ENCODE assay signal across 18 mouse cellular contexts in genomic region chr6:94944196-94944595, GRCm38 (mm10).
DNase-seq lines count a peak whose midpoint lies in the region; ATAC-seq lines count a peak whose summit lies in the region.
"Had no signal": no experiment of that assay in that cellular context is flagged by ENCODE, and none has a peak within 500 bp of the region (broad histone marks: within the 10 kb centered on the region; RNA-seq: fewer than 3 reads in every experiment).

No protein-coding gene starts in this region.

- DNase-seq in heart, embryonic 10.5 days (ENCODE audit: low spot score): peak; percentile 47
- DNase-seq in heart, postnatal 25 days (ENCODE audit: low spot score): no peak
- peak; percentile 18 for DNase-seq in neural tube, embryonic 11.5 days (ENCODE audit: low spot score)
- DNase-seq in embryonic facial prominence, embryonic 14.5 days (ENCODE audit: low spot score): peak; percentile 45
- DNase-seq in urinary bladder, postnatal 36 days (ENCODE audit: low spot score in 2 of 2): no peak
- no peak for DNase-seq in heart, adult 18-20 months
- DNase-seq in cerebellum, postnatal 25 days: no peak
- DNase-seq: cerebellum, adult 2 months; gastrocnemius, postnatal 14 days; kidney, postnatal 10 days; lung, postnatal 36 days had no signal

- H3K9me3 ChIP-seq in heart, embryonic 10.5 days: no peaks in the 10 kb centered on the region
- no peaks in the 10 kb centered on the region for H3K9me3 ChIP-seq in neural tube, embryonic 11.5 days (ENCODE audit: control insufficient read depth, low read length)
- no peaks in the 10 kb centered on the region for H3K9me3 ChIP-seq in neural tube, embryonic 15.5 days (replicated peaks)
- H3K9me3 ChIP-seq in embryonic facial prominence, embryonic 14.5 days (ENCODE audit: control insufficient read depth, low read length): no peaks in the 10 kb centered on the region
- H3K9me3 ChIP-seq: embryonic facial prominence, embryonic 13.5 days; forebrain, embryonic 13.5 days; heart, embryonic 15.5 days; liver, embryonic 15.5 days; midbrain, embryonic 13.5 days had no signal

- H3K4me3 ChIP-seq in heart, embryonic 10.5 days: no peak overlapping the region
- H3K4me3 ChIP-seq in neural tube, embryonic 11.5 days (ENCODE audit: low read depth, low read length): no peak overlapping the region
- H3K4me3 ChIP-seq in neural tube, embryonic 15.5 days (replicated peaks): no peak overlapping the region
- H3K4me3 ChIP-seq in embryonic facial prominence, embryonic 14.5 days (ENCODE audit: low read depth, low read length): no peak overlapping the region
- H3K4me3 ChIP-seq: embryonic facial prominence, embryonic 13.5 days; forebrain, embryonic 13.5 days; heart, embryonic 15.5 days; liver, embryonic 15.5 days; midbrain, embryonic 13.5 days had no signal

- no peaks in the 10 kb centered on the region for H3K36me3 ChIP-seq in heart, embryonic 10.5 days
- H3K36me3 ChIP-seq in neural tube, embryonic 11.5 days (ENCODE audit: control insufficient read depth, insufficient read depth, low read length): no peaks in the 10 kb centered on the region
- H3K36me3 ChIP-seq in neural tube, embryonic 15.5 days: no peaks in the 10 kb centered on the region
- H3K36me3 ChIP-seq in embryonic facial prominence, embryonic 14.5 days (ENCODE audit: control insufficient read depth, insufficient read depth, low read length): no peaks in the 10 kb centered on the region
- H3K36me3 ChIP-seq: embryonic facial prominence, embryonic 13.5 days; heart, embryonic 15.5 days; liver, embryonic 15.5 days; midbrain, embryonic 13.5 days had no signal

- no peak overlapping the region for H3K9ac ChIP-seq in neural tube, embryonic 11.5 days (ENCODE audit: low read length)
- H3K9ac ChIP-seq in neural tube, embryonic 15.5 days (replicated peaks): no peak overlapping the region
- H3K9ac ChIP-seq in embryonic facial prominence, embryonic 14.5 days (ENCODE audit: low read depth, low read length): no peak overlapping the region
- H3K9ac ChIP-seq: embryonic facial prominence, embryonic 13.5 days; forebrain, embryonic 13.5 days; heart, embryonic 15.5 days; hindbrain, embryonic 14.5 days; liver, embryonic 15.5 days; midbrain, embryonic 13.5 days had no signal

- H3K4me1 ChIP-seq in heart, embryonic 10.5 days: no peaks in the 10 kb centered on the region
- no peaks in the 10 kb centered on the region for H3K4me1 ChIP-seq in neural tube, embryonic 11.5 days (ENCODE audit: control insufficient read depth, insufficient read depth, low read length)
- H3K4me1 ChIP-seq in neural tube, embryonic 15.5 days: 0 out of 2 replicates have a peak, but pooled peaks cover 7% of the 10 kb centered on the region
- H3K4me1 ChIP-seq in embryonic facial prominence, embryonic 14.5 days (ENCODE audit: control insufficient read depth, insufficient read depth, low read length): peaks cover 9% of the 10 kb centered on the region; the same call in 1 of the 2 replicates
- H3K4me1 ChIP-seq: forebrain, embryonic 13.5 days; heart, embryonic 15.5 days; liver, embryonic 15.5 days; midbrain, embryonic 13.5 days had no signal

- WGBS in heart, embryonic 10.5 days: 60% methylated on average over 4 of the region's 4 CpGs
- WGBS in neural tube, embryonic 11.5 days: 40% methylated on average over 4 of the region's 4 CpGs
- WGBS in neural tube, embryonic 15.5 days: 35% methylated on average over 4 of the region's 4 CpGs
- 33% methylated on average over 4 of the region's 4 CpGs for WGBS in embryonic facial prominence, embryonic 14.5 days

- H3K27me3 ChIP-seq in heart, embryonic 10.5 days (ENCODE audit: insufficient read depth, poor library complexity, severe bottlenecking): peaks cover 10% of the 10 kb centered on the region; the same call in 1 of the 2 replicates
- H3K27me3 ChIP-seq in neural tube, embryonic 11.5 days (ENCODE audit: control insufficient read depth, insufficient read depth, low read length): no peaks in the 10 kb centered on the region
- H3K27me3 ChIP-seq in neural tube, embryonic 15.5 days (replicated peaks): no peaks in the 10 kb centered on the region
- no peaks in the 10 kb centered on the region for H3K27me3 ChIP-seq in embryonic facial prominence, embryonic 14.5 days (replicated peaks; ENCODE audit: control insufficient read depth, insufficient read depth, low read length)
- H3K27me3 ChIP-seq: embryonic facial prominence, embryonic 13.5 days; forebrain, embryonic 13.5 days; heart, embryonic 15.5 days; liver, embryonic 15.5 days; midbrain, embryonic 13.5 days had no signal

- intact Hi-C loops in heart, postnatal 25 days (cut with DNase I): no loop called here

- no peak overlapping the region for H3K4me2 ChIP-seq in neural tube, embryonic 11.5 days (ENCODE audit: low read depth)
- no peak overlapping the region for H3K4me2 ChIP-seq in neural tube, embryonic 15.5 days
- H3K4me2 ChIP-seq in embryonic facial prominence, embryonic 14.5 days (ENCODE audit: low read depth, low read length): no peak overlapping the region
- H3K4me2 ChIP-seq: embryonic facial prominence, embryonic 13.5 days; forebrain, embryonic 13.5 days; heart, embryonic 15.5 days; hindbrain, embryonic 14.5 days; liver, embryonic 15.5 days; midbrain, embryonic 13.5 days had no signal

- H3K27ac ChIP-seq in heart, embryonic 10.5 days: no peak overlapping the region
- no peak overlapping the region for H3K27ac ChIP-seq in neural tube, embryonic 11.5 days (ENCODE audit: low read depth, low read length)
- H3K27ac ChIP-seq in neural tube, embryonic 15.5 days (replicated peaks): no peak overlapping the region
- no peak overlapping the region for H3K27ac ChIP-seq in embryonic facial prominence, embryonic 14.5 days (replicated peaks; ENCODE audit: low read depth, low read length)
- H3K27ac ChIP-seq: embryonic facial prominence, embryonic 13.5 days; forebrain, embryonic 13.5 days; heart, embryonic 15.5 days; hindbrain, embryonic 14.5 days; liver, embryonic 15.5 days; midbrain, embryonic 13.5 days had no signal

- no peak for ATAC-seq in neural tube, embryonic 11.5 days (ENCODE audit: insufficient read depth, low FRiP score, low TSS enrichment)
- no peak for ATAC-seq in neural tube, embryonic 15.5 days (ENCODE audit: low FRiP score)
- ATAC-seq in embryonic facial prominence, embryonic 14.5 days (ENCODE audit: low read depth): no peak
- ATAC-seq: forebrain, embryonic 13.5 days; midbrain, embryonic 13.5 days had no signal

Comparison
In these comparisons a context has a peak if more than half of its experiments do, and no peak if none do; other contexts are left out.
1. DNase-seq: peak in heart, embryonic 10.5 days (single experiment), neural tube, embryonic 11.5 days (single experiment) and embryonic facial prominence, embryonic 14.5 days (single experiment); none in heart, postnatal 25 days (single experiment), urinary bladder, postnatal 36 days (0 of 2), heart, adult 18-20 months (0 of 2) and cerebellum, postnatal 25 days (0 of 2).